Mouse (Mus musculus) forebrain, embryonic 12.5 days (tissue): ENCODE data around the gene Sfta2. TPM values are rescaled to one million over a fixed set of nuclear protein-coding genes. Genes with fewer than 3 reads are reported as not detected.

Experiments
- ATAC-seq: fragments of 200-750 bp; cut with Nextera tagmentation; 2 replicates; pipeline ENCODE4 v1.8.0; 2017; ENCODE audit warnings: moderate TSS enrichment; ENCODE audit not compliant: low FRiP score
- H3K27ac ChIP-seq: fragments of 300-500 bp; sonication (generic); 2 replicates; pipeline ENCODE4 v1.5.1; 2016; ENCODE audit warnings: mild to moderate bottlenecking
- H3K27me3 ChIP-seq: fragments of 300-500 bp; sonication (generic); 2 replicates; pipeline ENCODE4 v1.6.1; 2016; ENCODE audit warnings: mild to moderate bottlenecking
- H3K36me3 ChIP-seq: fragments of 300-500 bp; sonication (generic); replicated peaks from 2 replicates; pipeline ENCODE4 v1.6.1; 2016; ENCODE audit warnings: mild to moderate bottlenecking
- H3K4me1 ChIP-seq: fragments of 300-500 bp; sonication (generic); 2 replicates; pipeline ENCODE4 v1.6.1; 2016
- H3K4me2 ChIP-seq: fragments of 300-500 bp; sonication (generic); 2 replicates; pipeline ENCODE4 v1.6.1; 2016; ENCODE audit warnings: mild to moderate bottlenecking, moderate library complexity
- H3K4me3 ChIP-seq: fragments of 300-500 bp; sonication (generic); replicated peaks from 2 replicates; pipeline ENCODE4 v1.5.1; 2016; ENCODE audit warnings: mild to moderate bottlenecking
- H3K9ac ChIP-seq: fragments of 300-500 bp; sonication (generic); 2 replicates; pipeline ENCODE4 v1.6.1; 2016; ENCODE audit warnings: mild to moderate bottlenecking
- H3K9me3 ChIP-seq: fragments of 300-500 bp; sonication (generic); 2 replicates; pipeline ENCODE4 v1.6.1; 2016
- WGBS: fragments of 180-500 bp; shearing (Covaris S2); methylation state at CpG from one replicate; pipeline ENCODE4 v1.1.7; 2016; 5-methylcytosine and 5-hydroxymethylcytosine counted together
- polyA plus RNA-seq: library from polyadenylated mRNA; unstranded; fragments of >200 nt; fragmentation: Nextera tagmentation; extraction: Ambion mirVana; gene quantifications from 2 replicates; pipeline ENCODE4 v1.2.1, GENCODE M21; 2016

Sfta2 gene
- polyA plus RNA-seq, 1 experiment from 2014 or later = not detected

- no peak overlapping the region for H3K4me3 ChIP-seq
- H3K27me3 ChIP-seq = no peaks in the 10 kb centered on the region
- ATAC-seq = no peak
- H3K36me3 ChIP-seq = peaks cover 100% of the 10 kb centered on the region
- H3K27ac ChIP-seq = no peak overlapping the region
- no peak overlapping the region for H3K4me2 ChIP-seq
- H3K4me1 ChIP-seq = peaks cover 17% of the 10 kb centered on the region; the same call in 1 of the 2 replicates
- no peak overlapping the region for H3K9ac ChIP-seq
- whole genome bisulfite sequencing = 90% methylated on average over 25 of the region's 25 CpGs
- H3K9me3 ChIP-seq = no peaks in the 10 kb centered on the region
These were observed 87.2 kb downstream of the Sfta2 start for GRCm38 (mm10) chr17:35688347-35689175.

- Histone ChIP-seq H3K27me3 (no peaks in the 10 kb centered on the region), H3K36me3 (peaks cover 92% of the 10 kb centered on the region), H3K4me2 (no peak overlapping the region), H3K27ac (no peak overlapping the region), H3K4me3 (no peak overlapping the region), H3K9me3 (no peaks in the 10 kb centered on the region), H3K4me1 (peaks cover 16% of the 10 kb centered on the region; the same call in 1 of the 2 replicates), H3K9ac (no peak overlapping the region)
- no peak for ATAC-seq
- 93% methylated on average over 18 of the region's 18 CpGs for WGBS
These were observed 88.7 kb downstream of the Sfta2 start for GRCm38 (mm10) chr17:35689936-35690645.

- no peaks in the 10 kb centered on the region for H3K9me3 ChIP-seq
- ATAC-seq = no peak
These were observed 90.5 kb downstream of the Sfta2 start for GRCm38 (mm10) chr17:35691811-35692210.

GRCm38 (mm10) chr17:35692368-35692767, 91.0 kb downstream of the Sfta2 start:
- no peak overlapping the region for H3K4me3 ChIP-seq
- peaks cover 10% of the 10 kb centered on the region for H3K4me1 ChIP-seq
- H3K27ac ChIP-seq = no peak overlapping the region
- 84% methylated on average over 4 of the region's 4 CpGs for WGBS
- no peak for ATAC-seq
- no peak overlapping the region for H3K9ac ChIP-seq
- H3K36me3 ChIP-seq = peaks cover 80% of the 10 kb centered on the region
- no peak overlapping the region for H3K4me2 ChIP-seq
- no peaks in the 10 kb centered on the region for H3K27me3 ChIP-seq
- no peaks in the 10 kb centered on the region for H3K9me3 ChIP-seq

More at GRCm38 (mm10) chr17:35691811-35692210, 90.5 kb downstream of the Sfta2 start:
- 92% methylated on average over 4 of the region's 4 CpGs for WGBS
- H3K27ac ChIP-seq = no peak overlapping the region
- H3K4me2 ChIP-seq = no peak overlapping the region
- H3K9ac ChIP-seq = no peak overlapping the region
- peaks cover 85% of the 10 kb centered on the region for H3K36me3 ChIP-seq
- no peaks in the 10 kb centered on the region for H3K27me3 ChIP-seq
- H3K4me1 ChIP-seq = peaks cover 4% of the 10 kb centered on the region
- no peak overlapping the region for H3K4me3 ChIP-seq

- ATAC-seq = no peak
- Histone ChIP-seq H3K36me3 (peaks cover 64% of the 10 kb centered on the region), H3K9ac (no peak overlapping the region), H3K4me2 (no peak overlapping the region), H3K27ac (no peak overlapping the region), H3K4me3 (no peak overlapping the region), H3K27me3 (no peaks in the 10 kb centered on the region), H3K9me3 (no peaks in the 10 kb centered on the region), H3K4me1 (peaks cover 25% of the 10 kb centered on the region)
- WGBS = 93% methylated on average over 5 of the region's 5 CpGs
These were observed 92.6 kb downstream of the Sfta2 start for GRCm38 (mm10) chr17:35693906-35694305.

- Histone ChIP-seq H3K9me3 (no peaks in the 10 kb centered on the region), H3K9ac (no peak overlapping the region), H3K4me2 (no peak overlapping the region), H3K4me1 (peaks cover 37% of the 10 kb centered on the region), H3K4me3 (no peak overlapping the region), H3K36me3 (peaks cover 57% of the 10 kb centered on the region), H3K27ac (no peak overlapping the region), H3K27me3 (no peaks in the 10 kb centered on the region)
- 89% methylated on average over 2 of the region's 2 CpGs for WGBS
- ATAC-seq = no peak
These were observed 93.9 kb downstream of the Sfta2 start for GRCm38 (mm10) chr17:35695289-35695688.

GRCm38 (mm10) chr17:35696691-35697090, 95.3 kb downstream of the Sfta2 start:
- Histone ChIP-seq H3K4me3 (peak overlapping the region; percentile 35), H3K9ac (peak overlapping the region; percentile 60; the same call in 1 of the 2 replicates), H3K4me2 (peak overlapping the region; percentile 88), H3K27ac (peak overlapping the region; percentile 99), H3K36me3 (peaks cover 43% of the 10 kb centered on the region), H3K9me3 (no peaks in the 10 kb centered on the region), H3K27me3 (no peaks in the 10 kb centered on the region), H3K4me1 (peaks cover 38% of the 10 kb centered on the region)
- 69% methylated on average over 6 of the region's 6 CpGs for WGBS
- ATAC-seq = no peak

GRCm38 (mm10) chr17:35697429-35697758, 96.0 kb downstream of the Sfta2 start:
- H3K4me1 ChIP-seq = peaks cover 45% of the 10 kb centered on the region
- 13% methylated on average over 1 of the region's 1 CpGs for WGBS
- H3K27me3 ChIP-seq = no peaks in the 10 kb centered on the region
- peak overlapping the region; percentile 35 for H3K4me3 ChIP-seq
- no peak for ATAC-seq
- H3K9me3 ChIP-seq = no peaks in the 10 kb centered on the region
- H3K9ac ChIP-seq = peak overlapping the region; percentile 60
- peaks cover 36% of the 10 kb centered on the region for H3K36me3 ChIP-seq
- peak overlapping the region; percentile 99 for H3K27ac ChIP-seq
- peak overlapping the region; percentile 88 for H3K4me2 ChIP-seq

- 4% methylated on average over 16 of the region's 16 CpGs for WGBS
- H3K9me3 ChIP-seq = no peaks in the 10 kb centered on the region
These were observed 96.6 kb downstream of the Sfta2 start for GRCm38 (mm10) chr17:35697759-35698500.

GRCm38 (mm10) chr17:35698501-35698883, 97.1 kb downstream of the Sfta2 start:
- Histone ChIP-seq H3K4me3 (peak overlapping the region; percentile 35), H3K4me2 (peak overlapping the region; percentile 88), H3K4me1 (peaks cover 45% of the 10 kb centered on the region), H3K27ac (peak overlapping the region; percentile 99), H3K36me3 (peaks cover 25% of the 10 kb centered on the region), H3K27me3 (no peaks in the 10 kb centered on the region), H3K9me3 (no peaks in the 10 kb centered on the region), H3K9ac (peak overlapping the region; percentile 60)
- no peak for ATAC-seq
- 22% methylated on average over 5 of the region's 5 CpGs for WGBS

More at GRCm38 (mm10) chr17:35697759-35698500, 96.6 kb downstream of the Sfta2 start:
- peak; percentile 67 for ATAC-seq
- Histone ChIP-seq H3K27ac (peak overlapping the region; percentile 99), H3K4me3 (peak overlapping the region; percentile 35), H3K9ac (peak overlapping the region; percentile 60), H3K4me2 (peak overlapping the region; percentile 88), H3K27me3 (no peaks in the 10 kb centered on the region), H3K4me1 (peaks cover 45% of the 10 kb centered on the region), H3K36me3 (peaks cover 30% of the 10 kb centered on the region)

- H3K9ac ChIP-seq = peak overlapping the region; percentile 94
- no peaks in the 10 kb centered on the region for H3K27me3 ChIP-seq
These were observed 98.6 kb downstream of the Sfta2 start for GRCm38 (mm10) chr17:35699919-35700318.

More at GRCm38 (mm10) chr17:35699919-35700318, 98.6 kb downstream of the Sfta2 start:
- H3K36me3 ChIP-seq = peaks cover 18% of the 10 kb centered on the region
- H3K4me2 ChIP-seq = peak overlapping the region; percentile 88
- 2% methylated on average over 19 of the region's 19 CpGs for WGBS
- ATAC-seq = no peak
- no peaks in the 10 kb centered on the region for H3K9me3 ChIP-seq
- H3K27ac ChIP-seq = peak overlapping the region; percentile 99
- H3K4me1 ChIP-seq = peaks cover 58% of the 10 kb centered on the region
- H3K4me3 ChIP-seq = peak overlapping the region; percentile 72
